Mouse (Mus musculus): ENCODE data around the gene Tppp3. TPM values are rescaled to one million over a fixed set of nuclear protein-coding genes. Genes with fewer than 3 reads are reported as not detected.

The Tppp3 gene
- total RNA-seq, 1 experiment from 2014 or later, result 42.6 TPM

- no peak for DNase-seq
Measured at GRCm38 (mm10) chr8:105431743-105432515, 39.4 kb downstream of the Tppp3 start.

- no peak for DNase-seq
Measured at GRCm38 (mm10) chr8:105426878-105427277, 44.4 kb downstream of the Tppp3 start.

GRCm38 (mm10) chr8:105422006-105422405 is 49.3 kb downstream of the Tppp3 start:
- DNase-seq, result no peak

GRCm38 (mm10) chr8:105419800-105420199 is 51.5 kb downstream of the Tppp3 start:
- DNase-seq, result no peak

GRCm38 (mm10) chr8:105418992-105419391 is 52.3 kb downstream of the Tppp3 start:
- DNase-seq, result no peak

Other genes starting within 250 kb of the Tppp3 start
- gene D230025D16Rik, start 246.4 kb downstream of the Tppp3 start, total RNA-seq (2021), result 34.9 and 38.7 TPM in 2 replicates
- gene B3gnt9, start 216.4 kb downstream of the Tppp3 start, total RNA-seq (2021), result 3.6 and 5.0 TPM in 2 replicates
- 12.7 and 15.9 TPM in 2 replicates for gene Tradd, start 206.9 kb downstream of the Tppp3 start, total RNA-seq (2021)
- gene Fbxl8, start 206.9 kb downstream of the Tppp3 start, total RNA-seq (2021), result 3.3 and 5.0 TPM in 2 replicates
- gene Hsf4, start 201.7 kb downstream of the Tppp3 start, total RNA-seq (2021), result 0.41 and 0.70 TPM in 2 replicates
- gene Nol3, start 195.4 kb downstream of the Tppp3 start, total RNA-seq (2021), result 11.5 and 13.4 TPM in 2 replicates
- gene 4931428F04Rik, start 181.7 kb downstream of the Tppp3 start, total RNA-seq (2021), result 2.6 and 4.6 TPM in 2 replicates
- 16.0 and 20.2 TPM in 2 replicates for gene Exoc3l, start 175.4 kb downstream of the Tppp3 start, total RNA-seq (2021)
- gene E2f4, start 173.9 kb downstream of the Tppp3 start, total RNA-seq (2021), result 44.5 and 44.9 TPM in 2 replicates
- 3.9 and 5.0 TPM in 2 replicates for gene Elmo3, start 165.9 kb downstream of the Tppp3 start, total RNA-seq (2021)
- 4.7 and 6.6 TPM in 2 replicates for gene Lrrc29, start 145.2 kb downstream of the Tppp3 start, total RNA-seq (2021)
- 47.7 and 48.6 TPM in 2 replicates for gene Tmem208, start 145.2 kb downstream of the Tppp3 start, total RNA-seq (2021)
- gene Fhod1, start 123.6 kb downstream of the Tppp3 start, total RNA-seq (2021), result 11.9 and 15.7 TPM in 2 replicates
- gene Slc9a5, start 122.7 kb downstream of the Tppp3 start, total RNA-seq (2021), result 1.9 TPM in 2 replicates
- 0.26 and 0.98 TPM in 2 replicates for gene Plekhg4, start 98.3 kb downstream of the Tppp3 start, total RNA-seq (2021)
- gene Kctd19, start 58.0 kb downstream of the Tppp3 start, total RNA-seq (2021), result 0.26 TPM in 2 replicates
- 4.0 and 6.0 TPM in 2 replicates for gene Lrrc36, start 58.0 kb downstream of the Tppp3 start, total RNA-seq (2021)
- gene Zdhhc1, start 25.4 kb upstream of the Tppp3 start, total RNA-seq (2021), result 16.0 and 18.1 TPM in 2 replicates
- 1.1 and 1.2 TPM in 2 replicates for gene Hsd11b2, start 47.2 kb upstream of the Tppp3 start, total RNA-seq (2021)
- 90.6 and 97.4 TPM in 2 replicates for gene Atp6v0d1, start 94.5 kb upstream of the Tppp3 start, total RNA-seq (2021)
- 33.9 and 39.8 TPM in 2 replicates for gene Ripor1, start 133.7 kb upstream of the Tppp3 start, total RNA-seq (2021)
- 58.4 and 70.4 TPM in 2 replicates for gene Ctcf, start 165.0 kb upstream of the Tppp3 start, total RNA-seq (2021)
- 0.93 and 1.0 TPM in 2 replicates for gene Agrp, start 165.9 kb upstream of the Tppp3 start, total RNA-seq (2021)
- 3.1 and 8.1 TPM in 2 replicates for gene Carmil2, start 214.7 kb upstream of the Tppp3 start, total RNA-seq (2021)
- 23.3 and 23.8 TPM in 2 replicates for gene Acd, start 229.6 kb upstream of the Tppp3 start, total RNA-seq (2021)
- gene Pard6a, start 229.6 kb upstream of the Tppp3 start, total RNA-seq (2021), result 10.6 and 11.0 TPM in 2 replicates
- gene 4933405L10Rik, start 236.1 kb upstream of the Tppp3 start, total RNA-seq (2021), result not detected in 2 replicates
- 5.4 and 6.0 TPM in 2 replicates for gene Enkd1, start 236.7 kb upstream of the Tppp3 start, total RNA-seq (2021)